Mouse (Mus musculus): Measurements from ENCODE around the gene Adcy9. TPM values are rescaled to one million over a fixed set of nuclear protein-coding genes. Genes with fewer than 3 reads are reported as not detected.
"Not testable (repeated sequence)": the region's sequence is repeated elsewhere in the genome, so short reads cannot be mapped to it uniquely, and the experiment has no call there.

Adcy9 gene
- polyA plus RNA-seq, 1 experiment: 10.4 TPM

DNA sequence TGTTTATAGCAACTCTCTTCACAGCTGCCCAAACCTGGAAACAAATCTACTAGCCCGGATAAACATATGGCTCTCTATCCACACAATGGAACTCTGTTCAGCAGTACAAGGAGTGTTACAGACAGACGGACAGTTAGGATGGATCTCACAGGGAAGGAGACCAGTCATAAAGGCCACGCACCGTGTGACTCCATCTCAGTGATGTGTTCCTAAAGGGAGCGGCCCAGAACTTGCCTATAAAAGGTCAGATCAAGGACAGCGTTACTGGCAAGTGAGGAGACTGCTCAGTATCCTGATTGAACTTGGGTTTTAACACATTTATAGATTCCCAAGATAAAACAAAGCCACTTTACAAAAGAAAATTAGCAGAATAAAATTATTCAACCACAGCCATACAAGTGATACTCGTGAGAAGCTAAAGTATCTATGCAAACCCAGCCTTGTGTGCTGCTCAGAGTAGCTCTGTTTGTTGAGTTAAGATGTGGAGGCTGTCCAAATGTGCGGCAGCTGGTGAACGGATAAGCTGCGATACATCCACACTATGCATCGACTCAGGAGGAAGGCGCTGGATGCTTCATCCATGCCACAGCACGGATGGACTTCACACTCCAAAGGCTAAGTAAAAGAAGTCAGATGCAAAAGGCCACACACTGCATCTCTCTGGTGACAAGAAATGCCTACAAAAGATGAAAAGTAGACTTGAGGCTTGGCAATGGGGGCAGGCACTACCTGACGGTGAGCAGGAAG, 78.8 kb downstream of the Adcy9 start:
- H3K4me3 ChIP-seq (ENCODE audit: insufficient read depth, low read depth, low read length): no peak overlapping the region
- no peaks in the 10 kb centered on the region for H3K4me1 ChIP-seq (ENCODE audit: control insufficient read depth, insufficient read depth, low read length)
- WGBS: 81% methylated on average over 14 of the region's 14 CpGs
- TF ChIP-seq POLR2A (IDR thresholded peaks at IDR 0.05; ENCODE audit: low read depth, low read length) (no peak), CTCF (conservative IDR thresholded peaks at IDR 0.05; ENCODE audit: insufficient read depth, insufficient read length, low read depth, low read length) (no peak)
- no peak overlapping the region for H3K27ac ChIP-seq (ENCODE audit: insufficient read depth, low read depth, low read length)
- no peak for DNase-seq
- H3K27me3 ChIP-seq (replicated peaks; ENCODE audit: control insufficient read depth, insufficient read depth, low read length): no peaks in the 10 kb centered on the region
- no peaks in the 10 kb centered on the region for H3K36me3 ChIP-seq (ENCODE audit: control insufficient read depth, insufficient read depth, low read length)

DNA sequence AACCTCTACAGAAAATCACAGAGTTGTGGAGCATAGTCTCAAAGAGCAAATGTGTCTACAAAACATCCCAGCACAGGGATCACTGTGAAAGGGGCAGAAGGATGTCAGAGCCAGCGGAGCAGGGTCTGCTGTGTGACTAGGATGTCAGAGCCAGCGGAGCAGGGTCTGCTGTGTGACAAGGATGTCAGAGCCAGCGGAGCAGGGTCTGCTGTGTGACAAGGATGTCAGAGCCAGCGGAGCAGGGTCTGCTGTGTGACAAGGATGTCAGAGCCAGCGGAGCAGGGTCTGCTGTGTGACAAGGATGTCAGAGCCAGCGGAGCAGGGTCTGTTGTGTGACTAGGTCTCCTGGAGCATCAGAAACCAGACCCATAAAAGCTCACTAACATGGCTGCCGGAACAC, 81.1 kb downstream of the Adcy9 start:
- not testable (repeated sequence) for DNase-seq; H3K4me3 ChIP-seq (ENCODE audit: insufficient read depth, low read depth, low read length); H3K27me3 ChIP-seq (replicated peaks; ENCODE audit: control insufficient read depth, insufficient read depth, low read length); H3K36me3 ChIP-seq (ENCODE audit: control insufficient read depth, insufficient read depth, low read length); H3K4me1 ChIP-seq (ENCODE audit: control insufficient read depth, insufficient read depth, low read length); H3K27ac ChIP-seq (ENCODE audit: insufficient read depth, low read depth, low read length)
- 94% methylated on average over 7 of the region's 7 CpGs for WGBS

GRCm38 (mm10) chr16:4337269-4337668, 83.0 kb downstream of the Adcy9 start:
- H3K36me3 ChIP-seq (ENCODE audit: control insufficient read depth, insufficient read depth, low read length): no peaks in the 10 kb centered on the region
- H3K27ac ChIP-seq (ENCODE audit: insufficient read depth, low read depth, low read length): no peak overlapping the region
- no peak overlapping the region for H3K4me3 ChIP-seq (ENCODE audit: insufficient read depth, low read depth, low read length)
- TF ChIP-seq CTCF (conservative IDR thresholded peaks at IDR 0.05; ENCODE audit: insufficient read depth, insufficient read length, low read depth, low read length) (no peak), POLR2A (IDR thresholded peaks at IDR 0.05; ENCODE audit: low read depth, low read length) (no peak)
- 53% methylated on average over 4 of the region's 4 CpGs for WGBS
- H3K27me3 ChIP-seq (replicated peaks; ENCODE audit: control insufficient read depth, insufficient read depth, low read length): no peaks in the 10 kb centered on the region
- DNase-seq: no peak
- H3K4me1 ChIP-seq (ENCODE audit: control insufficient read depth, insufficient read depth, low read length): peaks cover 5% of the 10 kb centered on the region

- Histone ChIP-seq H3K27ac (ENCODE audit: insufficient read depth, low read depth, low read length) (no peak overlapping the region), H3K4me3 (ENCODE audit: insufficient read depth, low read depth, low read length) (no peak overlapping the region), H3K27me3 (replicated peaks; ENCODE audit: control insufficient read depth, insufficient read depth, low read length) (no peaks in the 10 kb centered on the region), H3K4me1 (ENCODE audit: control insufficient read depth, insufficient read depth, low read length) (peaks cover 5% of the 10 kb centered on the region), H3K36me3 (ENCODE audit: control insufficient read depth, insufficient read depth, low read length) (no peaks in the 10 kb centered on the region)
- no peak for DNase-seq
- WGBS: 75% methylated on average over 5 of the region's 5 CpGs
- no peak for TF ChIP-seq CTCF (conservative IDR thresholded peaks at IDR 0.05; ENCODE audit: insufficient read depth, insufficient read length, low read depth, low read length)
- TF ChIP-seq POLR2A (IDR thresholded peaks at IDR 0.05; ENCODE audit: low read depth, low read length): no peak
Measured at GRCm38 (mm10) chr16:4333788-4334187, 86.5 kb downstream of the Adcy9 start.

GRCm38 (mm10) chr16:4333371-4333770, 86.9 kb downstream of the Adcy9 start:
- 63% methylated on average over 2 of the region's 2 CpGs for WGBS
- Histone ChIP-seq H3K36me3 (ENCODE audit: control insufficient read depth, insufficient read depth, low read length) (no peaks in the 10 kb centered on the region), H3K27me3 (replicated peaks; ENCODE audit: control insufficient read depth, insufficient read depth, low read length) (no peaks in the 10 kb centered on the region), H3K4me1 (ENCODE audit: control insufficient read depth, insufficient read depth, low read length) (peaks cover 5% of the 10 kb centered on the region), H3K4me3 (ENCODE audit: insufficient read depth, low read depth, low read length) (no peak overlapping the region), H3K27ac (ENCODE audit: insufficient read depth, low read depth, low read length) (no peak overlapping the region)
- DNase-seq: peak; percentile 53
- TF ChIP-seq CTCF (conservative IDR thresholded peaks at IDR 0.05; ENCODE audit: insufficient read depth, insufficient read length, low read depth, low read length) (no peak), POLR2A (IDR thresholded peaks at IDR 0.05; ENCODE audit: low read depth, low read length) (no peak)

DNA sequence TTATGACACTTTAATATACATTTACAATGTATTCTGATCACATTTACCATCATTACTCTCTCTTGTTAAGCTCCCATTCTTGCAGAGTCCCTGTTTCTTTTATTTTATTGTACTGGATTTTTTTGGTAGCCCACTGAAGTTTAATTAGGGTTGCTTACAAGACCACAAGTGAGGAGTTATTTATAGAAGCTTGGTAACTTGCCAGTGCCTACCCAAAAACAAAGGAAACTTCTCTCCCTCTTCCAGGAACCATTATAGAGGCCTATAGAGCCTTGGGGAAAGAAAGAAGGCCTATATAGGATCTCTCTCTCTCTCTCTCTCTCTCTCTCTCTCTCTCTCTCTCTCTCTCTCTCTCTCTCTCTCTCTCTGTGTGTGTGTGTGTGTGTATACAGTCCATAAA, 93.2 kb downstream of the Adcy9 start:
- TF ChIP-seq CTCF (conservative IDR thresholded peaks at IDR 0.05; ENCODE audit: insufficient read depth, insufficient read length, low read depth, low read length) (no peak), POLR2A (IDR thresholded peaks at IDR 0.05; ENCODE audit: low read depth, low read length) (no peak)
- Histone ChIP-seq H3K36me3 (ENCODE audit: control insufficient read depth, insufficient read depth, low read length) (no peaks in the 10 kb centered on the region), H3K27me3 (replicated peaks; ENCODE audit: control insufficient read depth, insufficient read depth, low read length) (no peaks in the 10 kb centered on the region), H3K4me3 (ENCODE audit: insufficient read depth, low read depth, low read length) (no peak overlapping the region), H3K27ac (ENCODE audit: insufficient read depth, low read depth, low read length) (no peak overlapping the region), H3K4me1 (ENCODE audit: control insufficient read depth, insufficient read depth, low read length) (no peaks in the 10 kb centered on the region)
- DNase-seq: no peak

- H3K4me1 ChIP-seq (ENCODE audit: control insufficient read depth, insufficient read depth, low read length): no peaks in the 10 kb centered on the region
- no peaks in the 10 kb centered on the region for H3K27me3 ChIP-seq (replicated peaks; ENCODE audit: control insufficient read depth, insufficient read depth, low read length)
- DNase-seq: no peak
- H3K36me3 ChIP-seq (ENCODE audit: control insufficient read depth, insufficient read depth, low read length): no peaks in the 10 kb centered on the region
- WGBS: 85% methylated on average over 2 of the region's 2 CpGs
- TF ChIP-seq POLR2A (IDR thresholded peaks at IDR 0.05; ENCODE audit: low read depth, low read length): no peak
- no peak for TF ChIP-seq CTCF (conservative IDR thresholded peaks at IDR 0.05; ENCODE audit: insufficient read depth, insufficient read length, low read depth, low read length)
- H3K4me3 ChIP-seq (ENCODE audit: insufficient read depth, low read depth, low read length): no peak overlapping the region
- no peak overlapping the region for H3K27ac ChIP-seq (ENCODE audit: insufficient read depth, low read depth, low read length)
Measured at GRCm38 (mm10) chr16:4325801-4326200, 94.5 kb downstream of the Adcy9 start.

Data from kidney, adult 2 months (tissue).